Mouse (Mus musculus) thymus, postnatal 10 days (tissue): Measurements from ENCODE around the gene Slc26a10.

Experiments
- DNase-seq, 2 experiments: peaks; one replicate each; pipeline ENCODE4 v3.0.0; 2021; ENCODE audit warnings: low spot score in 2 of 2

The Slc26a10 gene

GRCm38 (mm10) chr10:127179871-127180694 is at the start of gene Slc26a10:
Slc26a10 (minus strand) TSS chr10:127180645.
- no peak for DNase-seq

- peak in 1 of 2 experiments; percentile 74 for DNase-seq
Measured at GRCm38 (mm10) chr10:127228897-127229296, 48.5 kb upstream of the Slc26a10 start.

GRCm38 (mm10) chr10:127227163-127227562 is 46.7 kb upstream of the Slc26a10 start:
- DNase-seq: no peak

GRCm38 (mm10) chr10:127226318-127226895 is 46.0 kb upstream of the Slc26a10 start:
- DNase-seq: no peak

DNA sequence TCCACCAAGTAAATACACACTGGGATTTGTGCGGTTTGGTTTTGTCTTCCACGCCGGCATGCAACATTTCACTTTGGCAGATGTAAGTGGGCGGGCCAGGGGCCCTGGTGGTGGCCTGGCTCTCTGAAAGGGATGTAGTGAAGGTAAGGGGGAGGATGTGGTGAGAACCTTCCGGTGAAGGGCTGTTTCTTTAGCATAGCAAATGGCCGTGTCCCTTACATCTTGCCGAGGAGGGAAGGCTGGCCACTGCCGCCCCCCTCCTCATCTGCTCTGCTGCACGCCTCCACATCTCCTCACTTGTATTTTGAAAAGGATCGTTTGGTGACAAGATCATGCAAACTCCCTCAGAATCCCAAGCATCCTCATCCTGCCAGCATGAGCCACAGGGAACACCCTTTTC is 45.3 kb upstream of the Slc26a10 start:
- no peak for DNase-seq

- no peak for DNase-seq
Measured at GRCm38 (mm10) chr10:127225213-127225612, 44.8 kb upstream of the Slc26a10 start.

GRCm38 (mm10) chr10:127218339-127218738 is 37.9 kb upstream of the Slc26a10 start:
- no peak for DNase-seq

GRCm38 (mm10) chr10:127217177-127217576 is 36.7 kb upstream of the Slc26a10 start:
- DNase-seq: no peak

DNA sequence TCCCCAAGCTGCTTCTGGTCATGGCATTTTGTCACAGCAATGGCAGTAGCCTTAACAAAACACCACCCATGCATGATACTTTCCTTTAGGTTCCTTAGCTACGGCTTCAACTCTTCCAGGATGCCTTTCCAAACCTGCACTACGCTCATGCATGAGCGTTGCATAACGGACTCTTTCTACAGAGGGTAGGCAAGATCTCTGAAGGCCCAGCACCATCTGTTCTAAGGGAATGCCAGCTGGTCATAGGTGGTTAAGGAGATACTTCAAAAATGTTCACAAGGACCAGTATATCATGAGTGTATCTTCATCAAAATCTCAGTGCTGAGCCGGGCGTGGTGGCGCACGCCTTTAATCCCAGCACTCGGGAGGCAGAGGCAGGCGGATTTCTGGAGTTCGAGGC is 36.0 kb upstream of the Slc26a10 start:
- DNase-seq: no peak

GRCm38 (mm10) chr10:127214422-127214803 is 34.0 kb upstream of the Slc26a10 start:
- DNase-seq: no peak

DNA sequence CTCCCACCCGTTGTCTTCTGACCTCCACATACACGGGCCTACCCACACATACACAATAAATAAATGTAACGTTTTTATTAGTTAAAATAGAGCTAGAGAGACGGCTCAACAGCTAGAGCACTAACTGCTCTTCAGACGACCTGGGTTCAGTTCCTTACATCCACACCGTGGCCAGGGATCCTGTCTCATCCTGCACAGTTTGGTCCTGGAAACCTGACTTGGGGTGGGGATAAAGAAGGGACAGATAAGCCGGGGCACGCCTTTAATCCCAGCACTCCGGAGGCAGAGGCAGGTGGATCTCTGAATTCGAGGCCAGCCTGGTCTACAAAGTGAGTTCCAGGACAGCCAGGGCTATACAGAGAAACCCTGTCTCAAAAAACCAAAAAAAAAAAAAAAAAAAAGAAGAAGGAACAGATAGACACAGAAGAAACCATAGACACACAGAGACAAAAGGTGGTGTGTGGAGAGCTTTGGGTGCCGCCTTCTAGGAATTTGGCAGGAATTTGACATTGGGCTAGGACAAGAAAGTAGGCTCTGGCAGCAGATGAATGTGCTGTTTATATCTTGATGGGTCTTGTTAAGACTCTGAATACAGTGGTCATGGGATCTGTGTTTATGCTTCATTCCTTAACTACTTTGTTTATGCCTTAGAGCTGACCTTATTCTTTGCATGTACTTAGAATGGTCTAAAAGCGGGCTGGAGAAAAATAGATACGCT is 33.4 kb upstream of the Slc26a10 start:
- no peak for DNase-seq

GRCm38 (mm10) chr10:127213272-127213671 is 32.8 kb upstream of the Slc26a10 start:
- DNase-seq: no peak

GRCm38 (mm10) chr10:127211414-127211854 is 31.0 kb upstream of the Slc26a10 start, which contains the start of gene Pip4k2c:
Pip4k2c (minus strand) TSS chr10:127211585.
- peak; percentile 82 to 92 for DNase-seq

DNA sequence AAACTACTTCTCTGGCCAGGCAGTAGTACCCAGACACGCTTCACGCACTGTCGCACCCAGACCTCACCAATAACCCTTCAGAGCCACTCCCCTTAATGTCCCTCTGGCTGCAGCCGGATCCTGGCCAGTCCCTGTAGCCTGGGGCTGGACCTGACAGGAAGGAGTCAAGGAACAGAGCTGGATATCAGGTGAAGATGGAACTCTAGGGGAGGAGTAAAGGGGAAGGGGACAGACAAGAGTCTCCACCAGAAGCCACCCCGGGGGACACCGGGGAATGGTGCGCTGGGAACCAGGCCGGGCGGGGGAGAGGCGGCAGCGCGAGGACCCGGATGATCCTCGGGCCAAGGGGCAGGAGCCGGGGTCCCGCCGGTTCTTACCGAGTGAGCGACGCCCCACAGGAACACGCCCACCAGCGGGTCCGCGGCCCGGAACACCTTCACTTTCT is 30.5 kb upstream of the Slc26a10 start:
- no peak for DNase-seq

- DNase-seq: no peak
Measured at GRCm38 (mm10) chr10:127209928-127210570, 29.6 kb upstream of the Slc26a10 start.

- DNase-seq: no peak
Measured at GRCm38 (mm10) chr10:127208921-127209320, 28.5 kb upstream of the Slc26a10 start.

- DNase-seq: no peak
Measured at GRCm38 (mm10) chr10:127205373-127205772, 24.9 kb upstream of the Slc26a10 start.

DNA sequence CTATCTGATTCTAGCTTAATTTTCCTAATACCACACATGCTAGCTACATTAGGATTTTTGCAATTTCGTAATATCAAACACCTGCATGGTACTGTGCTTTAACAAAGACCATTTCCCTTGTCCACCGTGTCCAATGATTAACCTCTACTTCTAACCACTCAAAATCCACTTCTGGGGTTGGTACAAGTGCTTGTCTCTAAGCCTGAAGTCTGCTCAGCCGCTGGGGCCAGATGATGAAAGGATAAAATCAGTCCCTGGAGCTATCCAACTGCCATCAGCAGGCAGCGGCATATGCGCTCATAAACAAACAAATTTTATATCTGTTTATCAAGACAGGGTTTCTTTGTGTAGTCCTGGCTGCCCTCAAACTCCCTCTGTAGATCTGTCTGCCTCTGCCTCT is 24.1 kb upstream of the Slc26a10 start:
- DNase-seq: no peak

- DNase-seq: no peak
Measured at GRCm38 (mm10) chr10:127203106-127203505, 22.7 kb upstream of the Slc26a10 start.

GRCm38 (mm10) chr10:127200279-127200678 is 19.8 kb upstream of the Slc26a10 start:
- DNase-seq: no peak

DNA sequence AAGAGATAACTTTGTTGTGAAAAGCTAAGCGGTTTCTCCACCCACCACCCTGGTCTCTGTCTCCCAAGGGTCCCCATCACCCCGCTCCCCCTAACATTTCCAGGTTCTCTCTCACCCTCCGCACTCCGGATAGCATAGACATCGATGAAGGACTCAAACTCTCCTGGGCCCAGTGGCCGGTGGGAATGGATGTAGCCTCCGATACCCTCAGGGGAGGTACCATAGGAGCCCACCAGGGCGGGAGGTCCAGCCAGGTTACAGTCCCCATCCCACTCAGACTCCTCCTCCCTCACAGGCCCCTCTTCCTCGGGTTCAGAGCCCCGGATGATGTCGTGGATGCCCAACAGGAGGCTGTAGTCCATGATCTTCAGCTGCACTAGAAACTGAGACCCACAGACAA is 19.0 kb upstream of the Slc26a10 start:
- no peak for DNase-seq

- DNase-seq: no peak
Measured at GRCm38 (mm10) chr10:127199068-127199467, 18.6 kb upstream of the Slc26a10 start.
